Mouse (Mus musculus) thymus, adult 2 months (tissue): Measurements from ENCODE around the gene Bst1.

Source experiments
- CTCF ChIP-seq: fragments of 200-500 bp; IDR thresholded peaks from 2 replicates; pipeline ENCODE4 v1.5.1; 2012; ENCODE audit warnings: mild to moderate bottlenecking, control low read depth, low read length, moderate library complexity, borderline replicate concordance; ENCODE audit not compliant: control insufficient read depth, poor library complexity, insufficient read depth; ENCODE audit errors: extremely low read depth
- POLR2A ChIP-seq: fragments of 200-500 bp; IDR thresholded peaks from 2 replicates; pipeline ENCODE4 v1.6.1; 2012; ENCODE audit warnings: mild to moderate bottlenecking, low read length, control low read depth, moderate library complexity; ENCODE audit not compliant: control insufficient read depth, poor library complexity, insufficient read depth; ENCODE audit errors: extremely low read depth

DNA sequence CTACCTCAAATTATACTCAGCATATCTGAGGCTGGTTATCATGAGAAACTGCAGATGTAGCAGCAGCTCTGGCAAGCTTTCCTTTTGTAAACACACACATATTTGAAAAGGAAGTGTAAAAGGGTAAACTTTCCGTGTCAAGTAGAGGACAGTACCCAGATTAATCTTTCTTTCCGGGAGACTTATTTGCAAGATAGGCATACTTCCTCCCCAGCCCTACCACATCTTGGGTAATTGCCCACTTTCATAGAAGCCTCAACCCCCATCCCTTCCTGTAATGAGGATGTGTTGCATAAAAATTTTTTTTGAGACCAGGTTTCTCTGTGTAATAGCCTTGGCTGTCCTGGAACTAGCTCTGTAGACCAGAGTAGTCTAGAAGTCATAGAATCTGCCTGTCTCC is 37.1 kb downstream of the Bst1 start:
- TF ChIP-seq CTCF (no peak), POLR2A (no peak)
